Mouse (Mus musculus) adrenal gland, postnatal 14 days (tissue): ENCODE measurements around the gene Etv3. TPM values are rescaled to one million over a fixed set of nuclear protein-coding genes. Genes with fewer than 3 reads are reported as not detected.
A peak's percentile ranks its signal among the peaks of the same experiment; 100 is the strongest.
"Not testable (repeated sequence)": the region's sequence is repeated elsewhere in the genome, so short reads cannot be mapped to it uniquely, and the experiment has no call there.

Source experiments
- DNase-seq: peaks from one replicate; pipeline ENCODE4 v3.0.0; 2021; ENCODE audit warnings: mixed read lengths
- long read RNA-seq, 2 experiments: library from polyadenylated mRNA; stranded (forward); transcript quantifications; one replicate each; pipeline ENCODE4 v2.0.0; 2021
- total RNA-seq: library from RNA; stranded (reverse); gene quantifications from 2 replicates; pipeline ENCODE4 v1.2.3, GENCODE M21; 2021

Gene Etv3
- total RNA-seq, result 23.4 and 26.2 TPM in 2 replicates
- long read RNA-seq, experiment 1, full-length matches to known transcripts, result 7 of 17 reads
- long read RNA-seq, experiment 1, partial matches to known transcripts, result 1 of 17 reads
- long read RNA-seq, experiment 1, other reads (novel, unspliced or antisense), result 9 of 17 reads
- long read RNA-seq, experiment 2, full-length matches to known transcripts, result 7 of 13 reads
- long read RNA-seq, experiment 2, partial matches to known transcripts, result 0 of 13 reads
- long read RNA-seq, experiment 2, other reads (novel, unspliced or antisense), result 6 of 13 reads

- peak; percentile 94 for DNase-seq
Measured at GRCm38 (mm10) chr3:87525043-87525836, at the start of gene Etv3. Etv3 (plus strand) TSS chr3:87525407.

GRCm38 (mm10) chr3:87477948-87478347, 47.3 kb upstream of the Etv3 start:
- not testable (repeated sequence) for DNase-seq

GRCm38 (mm10) chr3:87478596-87478995, 46.6 kb upstream of the Etv3 start:
- DNase-seq, result not testable (repeated sequence)

- not testable (repeated sequence) for DNase-seq
Measured at GRCm38 (mm10) chr3:87479230-87479629, 46.0 kb upstream of the Etv3 start.

GRCm38 (mm10) chr3:87487392-87487791, 37.8 kb upstream of the Etv3 start:
- no peak for DNase-seq

GRCm38 (mm10) chr3:87487911-87488310, 37.3 kb upstream of the Etv3 start:
- DNase-seq, result no peak

GRCm38 (mm10) chr3:87498266-87498665, 26.9 kb upstream of the Etv3 start:
- DNase-seq, result no peak

GRCm38 (mm10) chr3:87499072-87499471, 26.1 kb upstream of the Etv3 start:
- DNase-seq, result peak; percentile 80

- no peak for DNase-seq
Measured at GRCm38 (mm10) chr3:87500088-87501055, 24.8 kb upstream of the Etv3 start.

GRCm38 (mm10) chr3:87501151-87501550, 24.1 kb upstream of the Etv3 start:
- no peak for DNase-seq

- no peak for DNase-seq
Measured at GRCm38 (mm10) chr3:87502771-87503170, 22.4 kb upstream of the Etv3 start.

GRCm38 (mm10) chr3:87504330-87504729, 20.9 kb upstream of the Etv3 start:
- DNase-seq, result peak; percentile 66

- DNase-seq, result no peak
Measured at GRCm38 (mm10) chr3:87504749-87505425, 20.3 kb upstream of the Etv3 start.

- no peak for DNase-seq
Measured at GRCm38 (mm10) chr3:87506456-87507416, 18.5 kb upstream of the Etv3 start.

GRCm38 (mm10) chr3:87508205-87508901, 16.9 kb upstream of the Etv3 start:
- DNase-seq, result peak; percentile 92

- DNase-seq, result peak; percentile 78
Measured at GRCm38 (mm10) chr3:87509061-87509460, 16.1 kb upstream of the Etv3 start.

GRCm38 (mm10) chr3:87510832-87511231, 14.4 kb upstream of the Etv3 start:
- no peak for DNase-seq

GRCm38 (mm10) chr3:87511971-87512765, 13.0 kb upstream of the Etv3 start:
- no peak for DNase-seq

- peak; percentile 47 for DNase-seq
Measured at GRCm38 (mm10) chr3:87515567-87516081, 9.6 kb upstream of the Etv3 start.
